Mouse (Mus musculus) large intestine, adult 2 months (tissue): ENCODE results near the gene 1110002E22Rik. TPM values are rescaled to one million over a fixed set of nuclear protein-coding genes. Genes with fewer than 3 reads are reported as not detected.

ENCODE experiments used
- DNase-seq: peaks from one replicate; pipeline ENCODE4 v3.0.0-alpha.2; 2012; ENCODE audit warnings: low read depth, low spot score
- WGBS: fragments of 180-500 bp; shearing (Covaris S2); methylation state at CpG from one replicate; pipeline ENCODE4 v1.1.7; 2018; 5-methylcytosine and 5-hydroxymethylcytosine counted together
- polyA plus RNA-seq: library from polyadenylated mRNA; depleted of rRNA; stranded (reverse); fragments of >200 nt; gene quantifications from 2 replicates; pipeline ENCODE4 v1.2.3, GENCODE M21; 2012

The 1110002E22Rik gene
- polyA plus RNA-seq, 1 experiment: 0.02 TPM

DNA sequence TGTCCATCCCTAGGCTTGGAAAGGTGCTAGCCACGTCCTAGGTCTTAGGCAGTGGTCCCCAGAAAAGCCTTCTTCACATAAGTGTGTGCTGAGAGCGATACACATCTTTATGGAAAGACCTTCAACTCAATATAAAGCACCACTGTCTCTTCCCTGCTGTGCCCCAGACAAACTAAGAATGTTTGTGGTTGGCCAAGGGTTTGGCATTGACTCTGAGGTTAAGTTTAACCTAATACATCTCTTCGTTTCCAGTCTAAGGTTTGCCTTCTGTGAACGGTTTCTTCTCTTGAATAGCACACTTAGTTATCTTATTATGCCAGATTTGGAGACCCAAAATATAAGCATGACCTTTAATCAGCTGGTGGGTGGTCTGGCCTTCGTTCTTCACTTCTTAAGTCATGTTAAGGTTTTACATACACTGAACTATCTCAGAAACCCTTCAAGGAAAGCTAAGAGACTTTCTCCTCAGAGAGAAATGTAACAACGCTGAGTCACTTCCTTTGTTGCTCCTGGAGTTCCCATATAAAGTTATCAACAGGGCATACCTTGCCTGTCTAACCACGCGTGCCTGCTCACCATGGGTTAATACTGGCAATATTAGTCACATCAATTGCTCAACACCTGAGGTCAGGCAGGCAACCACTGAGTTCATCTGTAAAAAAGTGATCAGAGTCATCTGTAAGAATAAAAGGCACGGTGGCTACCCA is 3.5 kb upstream of the 1110002E22Rik start:
- WGBS: 77% methylated on average over 9 of the region's 9 CpGs
- no peak for DNase-seq

DNA sequence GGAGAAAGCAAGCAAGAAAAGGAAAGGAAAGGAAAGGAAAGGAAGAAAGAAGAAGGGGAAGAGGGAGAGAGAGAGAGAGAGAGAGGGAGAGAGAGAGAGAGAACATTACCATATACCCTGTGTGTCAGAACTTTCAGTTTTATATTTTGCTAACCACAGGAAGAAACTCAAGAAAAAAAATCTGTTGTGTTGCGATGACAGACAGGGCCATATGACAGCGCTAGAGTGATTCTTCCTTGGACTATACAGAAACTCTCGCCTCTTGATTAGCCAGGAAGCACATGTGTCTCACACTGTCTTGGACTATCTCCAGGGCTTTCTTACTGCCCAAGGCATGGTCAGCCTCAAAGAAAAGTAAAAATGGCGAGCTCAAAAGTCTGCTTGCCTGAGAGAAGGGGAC is 2.2 kb upstream of the 1110002E22Rik start:
- no peak for DNase-seq
- WGBS: 76% methylated on average over 4 of the region's 4 CpGs

DNA sequence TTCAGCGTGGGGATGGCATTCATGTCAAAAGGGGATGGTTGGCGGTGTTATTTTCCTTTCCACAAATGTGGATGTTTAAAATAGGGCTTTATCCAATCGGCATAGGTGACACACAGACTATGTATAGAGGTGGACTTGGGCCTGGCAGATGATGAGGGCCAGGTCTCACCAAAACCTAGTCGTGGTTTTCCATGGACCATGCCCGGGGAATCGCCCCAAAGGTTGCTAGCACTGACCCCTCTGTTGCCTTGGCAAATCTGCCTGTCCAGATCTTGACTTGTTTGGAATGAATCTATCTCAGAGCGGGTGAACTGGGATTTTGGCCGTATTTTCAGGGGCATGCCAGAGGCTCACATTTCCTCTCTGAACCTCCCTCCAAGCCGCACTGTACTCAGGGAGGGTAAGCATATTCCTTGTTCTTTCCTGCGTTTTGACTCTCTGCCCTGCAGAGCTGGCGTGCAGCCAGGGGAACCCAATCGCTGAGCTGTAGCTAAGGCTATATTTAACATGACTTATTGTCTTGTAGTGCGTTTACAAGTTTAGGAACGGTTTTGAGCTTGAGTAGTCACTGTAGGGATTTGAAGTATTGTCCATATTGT is 1.0 kb upstream of the 1110002E22Rik start:
- 49% methylated on average over 14 of the region's 14 CpGs for WGBS
- DNase-seq: no peak

DNA sequence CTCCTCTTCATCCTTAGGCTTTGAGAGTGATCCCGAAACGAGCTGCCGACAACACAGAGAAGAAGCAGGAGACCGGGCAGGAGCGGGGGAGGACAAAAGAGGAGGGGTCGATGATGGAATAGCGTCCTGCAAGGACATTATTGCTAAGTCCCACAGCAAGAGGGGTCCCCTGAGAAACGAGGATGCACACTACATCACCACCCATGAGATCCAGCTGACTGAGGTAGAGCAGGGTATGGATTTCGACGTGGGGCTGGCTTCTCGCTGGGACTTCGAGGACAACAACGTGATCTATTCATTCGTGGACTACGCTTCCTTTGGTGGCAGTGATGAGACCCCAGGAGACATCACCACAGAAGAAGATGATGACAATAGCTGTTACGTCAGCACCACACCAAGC is 1.1 kb downstream of the 1110002E22Rik start:
- DNase-seq: no peak
- WGBS: 89% methylated on average over 16 of the region's 16 CpGs

DNA sequence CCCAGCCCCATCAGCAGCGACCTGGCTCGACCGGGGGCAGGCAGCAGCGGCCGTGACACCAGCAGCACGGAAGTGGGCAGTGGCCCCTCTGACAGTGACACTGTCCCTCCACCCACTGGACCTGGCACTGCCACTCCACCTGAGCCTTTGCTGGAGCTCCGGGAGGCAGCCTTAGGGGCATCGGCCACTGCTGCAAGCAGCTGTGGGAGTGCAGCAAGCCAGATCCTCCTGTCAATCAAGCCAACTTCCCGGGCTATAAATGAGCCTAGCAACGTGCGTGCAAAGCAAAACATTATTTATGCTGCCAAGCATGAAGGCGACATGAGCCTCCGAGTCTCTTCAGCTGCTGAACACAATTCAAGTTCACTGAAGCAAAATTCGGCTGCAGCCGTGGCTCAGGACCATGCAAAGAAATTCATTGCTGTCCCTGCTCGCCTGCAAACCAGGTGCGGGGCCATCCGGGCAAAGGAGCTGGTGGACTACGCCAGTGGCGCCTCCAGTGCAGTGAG is 1.6 kb downstream of the 1110002E22Rik start:
- WGBS: 76% methylated on average over 20 of the region's 20 CpGs
- DNase-seq: no peak

DNA sequence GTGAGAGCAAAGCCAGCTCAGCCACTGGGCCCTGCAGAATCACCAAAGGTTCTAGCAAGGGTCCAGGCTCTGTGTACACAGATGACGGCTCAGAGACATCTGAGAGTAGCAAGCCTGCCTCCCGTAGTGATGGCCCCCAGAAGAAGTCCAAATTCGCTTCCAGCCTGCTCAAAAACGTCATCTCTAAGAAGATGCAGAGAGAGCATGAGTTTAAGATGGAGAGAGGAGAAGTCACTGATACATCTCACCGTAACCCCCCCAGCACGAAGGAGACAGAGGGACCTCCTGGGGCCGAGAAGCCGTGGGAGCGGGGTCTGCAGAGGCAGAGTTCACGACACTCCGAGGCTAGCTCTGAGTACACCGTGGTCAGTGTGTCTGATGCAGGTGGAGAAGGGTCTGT is 2.4 kb downstream of the 1110002E22Rik start, which contains the start of gene Gm5105:
Gene Gm5105, minus strand, starts transcription at position 101 of the 400 bp plus-strand sequence.
- no peak for DNase-seq
- 92% methylated on average over 12 of the region's 12 CpGs for WGBS

DNA sequence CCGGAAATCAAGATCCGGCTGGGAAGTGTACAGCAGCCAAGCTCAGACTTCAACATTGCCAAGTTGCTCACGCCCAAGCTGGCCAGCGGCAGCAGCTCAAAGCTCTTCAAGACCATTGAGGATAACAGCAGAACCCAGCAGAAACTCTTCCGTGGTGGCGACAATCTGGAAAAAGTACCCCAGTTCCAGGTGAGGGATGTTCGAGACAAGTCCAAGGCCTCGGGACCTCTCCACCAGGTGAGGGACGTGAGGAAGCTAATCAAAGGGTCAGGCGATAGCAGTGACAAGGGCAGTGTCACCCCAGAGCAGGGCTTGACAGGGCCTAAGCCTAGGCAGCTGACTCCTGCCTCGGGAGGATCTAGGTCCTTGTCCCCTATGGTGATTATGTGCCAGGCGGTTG is 3.3 kb downstream of the 1110002E22Rik start:
- WGBS: 91% methylated on average over 12 of the region's 12 CpGs
- no peak for DNase-seq

DNA sequence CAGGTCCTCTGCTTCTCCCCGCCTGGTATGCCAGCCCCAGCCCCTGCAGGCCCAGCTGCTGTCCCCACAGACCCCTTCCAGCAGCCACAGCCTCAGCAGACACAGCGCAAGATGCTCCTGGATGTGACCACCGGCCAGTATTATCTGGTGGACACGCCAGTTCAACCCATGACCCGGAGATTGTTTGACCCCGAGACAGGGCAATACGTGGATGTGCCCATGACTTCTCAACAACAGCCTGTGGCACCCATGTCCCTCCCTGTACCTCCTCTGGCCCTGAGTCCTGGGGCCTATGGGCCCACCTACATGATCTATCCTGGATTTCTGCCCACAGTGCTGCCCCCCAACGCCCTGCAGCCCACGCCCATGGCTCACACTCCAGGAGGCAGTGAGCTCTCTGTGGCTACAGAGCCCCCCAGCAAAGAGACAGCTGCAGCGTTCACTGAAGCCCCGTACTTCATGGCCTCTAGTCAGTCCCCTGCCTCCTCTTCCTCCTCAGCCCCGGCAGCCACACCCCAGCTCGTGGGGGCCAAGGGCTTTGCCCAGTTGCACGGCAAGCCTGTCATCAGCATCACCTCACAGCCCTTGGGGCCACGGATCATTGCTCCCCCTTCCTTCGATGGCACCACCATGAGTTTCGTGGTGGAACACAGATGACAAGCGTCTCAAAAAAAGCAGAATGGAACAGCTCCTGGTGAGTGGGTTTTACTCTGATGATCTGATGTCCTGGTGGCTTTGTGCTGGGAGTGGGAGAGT is 5.1 kb downstream of the 1110002E22Rik start:
- DNase-seq: no peak
- WGBS: 78% methylated on average over 18 of the region's 18 CpGs

DNA sequence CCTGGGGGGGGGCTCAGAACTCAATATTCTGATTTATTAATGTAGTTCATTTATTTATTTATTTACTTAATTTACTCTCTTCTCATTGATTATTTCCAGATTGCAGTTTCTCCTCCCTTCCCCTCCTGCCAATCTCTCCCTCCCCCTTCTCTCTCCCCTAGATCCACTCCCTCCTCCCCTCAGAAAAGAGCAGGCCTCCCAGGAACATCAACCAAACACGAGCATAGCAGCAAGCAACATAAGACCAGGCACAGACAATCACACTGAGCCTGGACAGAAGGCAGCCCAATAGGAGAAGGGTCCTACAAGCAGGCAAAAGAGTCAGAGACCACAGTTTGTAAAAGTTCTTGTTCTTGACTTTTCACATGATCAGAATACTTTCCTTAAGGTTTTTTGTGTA is 6.2 kb downstream of the 1110002E22Rik start:
- no peak for DNase-seq
- 11% methylated on average over 1 of the region's 1 CpGs for WGBS

DNA sequence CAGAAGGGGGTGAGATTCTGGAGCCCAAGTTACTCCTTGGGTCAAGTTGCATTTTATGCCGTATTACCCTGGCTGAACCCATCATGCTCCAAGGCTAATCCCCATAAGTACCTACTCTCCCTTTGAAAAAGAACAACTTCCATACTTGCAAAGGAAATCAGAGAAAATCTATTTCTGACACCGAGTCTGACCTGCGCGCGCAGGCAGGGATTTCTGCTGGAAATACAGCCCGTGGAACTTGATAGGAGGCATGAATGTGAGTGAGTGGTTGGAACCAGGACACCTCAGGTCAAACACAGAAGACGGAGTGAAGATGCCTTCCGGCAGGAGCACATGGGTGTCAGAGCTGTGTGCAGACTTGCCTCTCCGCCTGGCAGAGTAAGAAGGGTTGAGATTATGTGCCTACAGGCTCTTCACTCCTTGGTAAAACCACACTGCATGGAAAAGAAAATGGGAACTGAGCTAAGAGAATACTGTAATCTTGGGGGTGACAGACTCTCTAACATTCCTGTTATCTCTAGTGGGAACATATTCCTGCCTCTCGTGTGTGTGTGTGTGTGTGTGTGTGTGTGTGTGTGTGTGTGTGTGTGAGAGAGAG is 6.7 kb downstream of the 1110002E22Rik start:
- WGBS: 82% methylated on average over 10 of the region's 10 CpGs

DNA sequence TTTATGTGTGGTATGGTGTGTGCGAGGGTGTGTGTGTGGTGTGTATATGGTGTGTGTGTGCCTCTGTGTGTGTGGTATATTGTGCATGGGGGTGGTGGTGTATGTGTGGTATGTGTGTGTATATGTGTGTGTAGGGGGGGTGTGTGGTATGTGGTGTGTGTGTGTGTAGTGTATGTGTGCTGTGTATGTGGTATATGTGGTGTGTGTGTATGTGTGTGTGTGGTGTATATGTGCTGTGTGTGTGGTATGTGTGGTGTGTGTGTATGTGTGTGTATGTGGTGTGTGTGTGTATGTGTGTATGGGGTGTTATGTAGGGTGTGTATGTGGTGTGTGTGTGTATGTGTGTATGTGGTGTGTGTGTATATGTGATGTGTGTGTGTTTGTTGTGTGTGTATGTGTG is 9.4 kb downstream of the 1110002E22Rik start:
- WGBS: 94% methylated on average over 1 of the region's 1 CpGs
- no peak for DNase-seq

More for the DNA sequence above, 6.7 kb downstream of the 1110002E22Rik start:
- DNase-seq: no peak

DNA sequence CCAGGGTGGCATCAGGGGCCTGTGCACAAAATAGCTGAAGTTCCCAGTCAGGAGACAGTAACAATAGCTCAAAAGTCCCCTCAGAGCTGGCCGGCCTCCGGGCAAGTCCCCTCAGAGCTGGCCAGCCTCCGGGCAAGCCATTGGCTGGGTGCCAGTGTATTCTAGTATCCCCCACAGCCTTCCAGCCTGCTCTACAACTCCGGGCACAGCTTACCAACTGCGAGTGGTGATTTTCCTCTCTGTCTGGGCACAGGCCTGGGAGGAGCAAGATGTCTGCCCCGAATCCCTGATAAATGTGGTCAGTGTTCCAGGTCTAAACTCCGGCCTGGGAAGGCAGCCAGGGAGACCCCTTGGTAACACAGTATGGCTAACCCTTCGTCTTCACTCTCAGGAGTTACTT is 10.4 kb downstream of the 1110002E22Rik start:
- no peak for DNase-seq
- WGBS: 74% methylated on average over 8 of the region's 8 CpGs

DNA sequence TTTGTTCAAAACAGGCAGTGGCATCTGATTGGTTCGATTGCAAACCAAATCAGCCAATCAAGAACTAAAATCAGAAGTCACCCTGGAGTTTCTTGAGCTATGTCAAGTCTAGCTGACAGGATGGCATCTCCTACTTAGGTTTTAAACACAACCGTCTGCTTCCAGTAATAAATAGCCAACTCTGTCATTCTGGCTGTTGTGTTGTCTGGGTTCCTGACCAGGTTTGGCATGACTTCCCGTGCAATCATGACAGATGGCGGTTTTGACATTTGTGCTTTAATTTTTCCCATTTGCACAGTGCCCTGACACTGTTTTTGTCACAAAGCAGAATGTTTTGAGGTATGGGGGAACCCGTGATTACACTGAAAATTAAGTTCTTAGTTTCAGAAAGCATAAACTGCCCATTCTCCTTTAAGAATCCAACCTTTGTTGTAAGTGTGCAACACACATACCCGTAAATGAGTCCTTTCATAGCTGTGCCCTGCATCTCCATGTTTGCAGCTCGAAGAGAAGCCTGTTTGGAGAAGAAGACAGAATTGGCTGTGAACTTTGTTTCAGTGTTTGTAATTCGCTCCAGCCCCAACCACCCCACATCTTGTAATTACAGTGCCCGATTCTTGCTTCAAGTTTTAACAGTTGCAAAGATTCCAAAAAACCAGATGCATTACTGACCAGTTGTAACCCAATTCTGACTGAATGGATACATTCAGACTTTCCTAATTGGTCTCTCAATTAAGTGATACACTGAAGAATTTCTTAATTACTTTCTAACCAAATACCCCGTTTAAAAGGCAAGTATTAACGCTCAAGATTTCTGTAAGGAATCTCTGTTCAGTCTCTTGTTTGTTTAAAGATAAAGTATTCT is 12.9 kb downstream of the 1110002E22Rik start:
- DNase-seq: no peak
- WGBS: 67% methylated on average over 11 of the region's 11 CpGs

DNA sequence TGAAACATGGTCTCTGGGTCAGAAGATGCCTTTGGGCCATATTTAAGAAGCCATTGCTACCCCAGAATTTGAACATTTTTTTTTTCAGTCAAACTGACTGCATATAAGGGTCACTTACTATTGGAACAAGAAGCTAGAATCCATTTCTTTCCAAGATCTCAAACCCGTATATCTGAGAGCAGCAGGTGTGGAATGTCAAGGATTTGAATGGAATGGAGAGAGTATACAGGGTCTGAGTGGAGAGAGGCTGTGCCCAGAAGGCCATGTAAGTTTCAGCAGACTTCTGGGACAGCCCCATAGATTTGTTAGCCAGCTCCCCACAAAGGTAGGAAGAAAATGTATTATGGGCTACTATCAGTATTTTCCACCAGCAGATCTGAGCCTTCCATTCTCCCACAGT is 13.8 kb downstream of the 1110002E22Rik start:
- WGBS: 76% methylated on average over 1 of the region's 1 CpGs
- DNase-seq: no peak

DNA sequence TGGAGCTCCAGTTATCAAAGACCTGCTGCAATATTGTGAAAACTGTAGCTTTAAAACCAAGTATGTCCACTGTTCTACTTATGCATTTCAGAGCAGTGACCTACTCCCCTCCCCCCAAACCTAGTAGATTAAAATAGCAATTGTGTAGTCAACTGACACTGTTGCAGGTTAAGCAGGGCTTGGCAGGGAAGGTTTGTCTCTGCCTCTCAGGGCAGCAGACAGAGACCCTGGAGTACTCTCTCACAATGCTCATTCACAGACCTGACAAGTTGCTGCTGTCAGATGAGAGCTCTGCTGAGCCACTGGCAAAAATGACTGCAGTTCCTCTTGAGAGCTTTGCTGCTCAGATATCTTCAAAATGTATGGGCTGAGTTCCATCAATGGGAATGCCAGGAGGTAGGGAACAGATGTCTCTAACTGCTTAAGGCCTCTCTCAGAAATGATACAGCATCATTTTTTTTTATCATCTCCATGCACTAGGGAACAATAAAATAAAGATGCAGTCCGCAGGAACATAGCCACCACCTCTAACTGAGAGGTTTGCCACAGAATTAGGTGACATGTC is 18.3 kb downstream of the 1110002E22Rik start:
- WGBS: 90% methylated on average over 1 of the region's 1 CpGs
- no peak for DNase-seq

DNA sequence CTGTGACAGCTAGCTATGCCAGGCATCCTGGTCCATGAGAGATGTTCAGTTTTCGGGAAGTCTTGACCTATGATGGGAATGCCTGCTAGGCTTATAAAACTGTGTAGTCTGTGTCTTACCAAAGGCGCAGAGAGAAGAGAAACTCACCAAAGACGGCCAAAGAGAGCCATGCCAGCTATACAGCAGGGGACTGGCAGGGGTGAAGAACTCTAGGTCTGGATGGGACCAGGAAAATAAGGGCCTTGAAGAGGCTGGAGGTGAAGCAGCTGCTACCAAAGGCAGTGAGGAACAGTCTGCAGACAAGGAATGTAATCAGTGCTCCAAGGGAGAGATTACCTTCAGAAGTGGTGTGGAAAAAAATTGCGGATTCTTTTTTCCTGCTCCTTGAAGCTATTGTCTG is 19.0 kb downstream of the 1110002E22Rik start:
- DNase-seq: no peak
- 82% methylated on average over 4 of the region's 4 CpGs for WGBS

DNA sequence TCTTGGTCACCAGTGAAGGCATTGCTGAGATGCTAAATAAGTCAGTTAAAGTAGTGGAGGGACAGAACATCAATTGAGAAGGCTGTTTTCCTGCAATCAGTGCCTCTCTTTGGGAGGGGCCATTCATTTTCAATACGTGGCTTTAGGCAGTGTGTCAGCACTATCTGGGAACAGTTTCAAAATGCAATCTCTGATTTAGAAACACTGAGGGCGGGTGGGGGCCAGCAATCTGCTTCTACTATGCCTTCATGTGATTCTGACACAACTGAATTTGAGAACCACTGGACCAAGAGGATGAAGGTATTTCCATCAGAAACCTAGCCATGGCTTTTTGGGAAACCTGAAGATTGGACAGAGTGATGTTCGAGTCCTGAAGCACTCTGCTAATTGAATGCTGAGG is 30.4 kb downstream of the 1110002E22Rik start:
- WGBS: 62% methylated on average over 3 of the region's 3 CpGs
- no peak for DNase-seq

DNA sequence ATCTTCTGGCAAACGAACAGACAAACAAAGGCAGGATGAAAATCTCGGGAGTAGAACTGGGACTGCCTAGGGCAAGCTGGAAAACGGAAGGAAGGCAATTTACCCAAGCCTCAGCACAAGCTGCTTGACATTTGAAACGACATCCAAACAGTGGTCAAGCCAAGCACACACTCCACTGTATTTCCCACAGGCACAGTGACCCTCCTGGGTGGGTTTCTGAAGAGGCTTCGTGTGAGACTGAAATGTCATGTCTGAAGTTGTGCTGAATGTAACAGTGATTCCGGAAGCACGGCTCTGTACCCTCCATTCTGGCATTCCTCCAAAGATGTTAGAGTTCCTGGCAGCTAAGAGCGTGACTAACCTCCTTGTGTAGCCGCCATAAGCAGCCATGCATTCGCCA is 30.9 kb downstream of the 1110002E22Rik start:
- no peak for DNase-seq
- WGBS: 66% methylated on average over 10 of the region's 10 CpGs
